Mouse (Mus musculus): ENCODE measurements around the gene Cd300lg.
A peak's percentile ranks its signal among the peaks of the same experiment; 100 is the strongest.

The Cd300lg gene

GRCm38 (mm10) chr11:102087081-102087751 lies 45.9 kb downstream of the Cd300lg start:
- Histone ChIP-seq H3K36me3 (ENCODE audit: control insufficient read depth, insufficient read depth, low read length, poor library complexity, severe bottlenecking) (no peaks in the 10 kb centered on the region), H3K27me3 (ENCODE audit: control insufficient read depth, insufficient read depth, low read length, poor library complexity, severe bottlenecking) (no peaks in the 10 kb centered on the region)
- DNase-seq (ENCODE audit: low read depth, low spot score) = peak; percentile 62

GRCm38 (mm10) chr11:102087931-102088898 lies 46.9 kb downstream of the Cd300lg start, which contains the start of gene Mpp2:
Gene Mpp2, minus strand, starts transcription at chr11:102088515.
- Histone ChIP-seq H3K36me3 (ENCODE audit: control insufficient read depth, insufficient read depth, low read length, poor library complexity, severe bottlenecking) (no peaks in the 10 kb centered on the region), H3K27me3 (ENCODE audit: control insufficient read depth, insufficient read depth, low read length, poor library complexity, severe bottlenecking) (no peaks in the 10 kb centered on the region)
- peak; percentile 4 for DNase-seq (ENCODE audit: low read depth, low spot score)

- DNase-seq (ENCODE audit: low read depth, low spot score) = peak; percentile 19
- Histone ChIP-seq H3K27me3 (ENCODE audit: control insufficient read depth, insufficient read depth, low read length, poor library complexity, severe bottlenecking) (no peaks in the 10 kb centered on the region), H3K36me3 (ENCODE audit: control insufficient read depth, insufficient read depth, low read length, poor library complexity, severe bottlenecking) (no peaks in the 10 kb centered on the region)
Observed at GRCm38 (mm10) chr11:102089088-102089808, 47.9 kb downstream of the Cd300lg start.

- Histone ChIP-seq H3K36me3 (ENCODE audit: control insufficient read depth, insufficient read depth, low read length, poor library complexity, severe bottlenecking) (no peaks in the 10 kb centered on the region), H3K27me3 (ENCODE audit: control insufficient read depth, insufficient read depth, low read length, poor library complexity, severe bottlenecking) (no peaks in the 10 kb centered on the region)
- no peak for DNase-seq (ENCODE audit: low read depth, low spot score)
Observed at GRCm38 (mm10) chr11:102095676-102096075, 54.4 kb downstream of the Cd300lg start.

GRCm38 (mm10) chr11:102096446-102096845 lies 55.1 kb downstream of the Cd300lg start:
- no peaks in the 10 kb centered on the region for H3K27me3 ChIP-seq (ENCODE audit: control insufficient read depth, insufficient read depth, low read length, poor library complexity, severe bottlenecking)

GRCm38 (mm10) chr11:102096887-102097391 lies 55.6 kb downstream of the Cd300lg start:
- Histone ChIP-seq H3K27me3 (ENCODE audit: control insufficient read depth, insufficient read depth, low read length, poor library complexity, severe bottlenecking) (no peaks in the 10 kb centered on the region), H3K36me3 (ENCODE audit: control insufficient read depth, insufficient read depth, low read length, poor library complexity, severe bottlenecking) (no peaks in the 10 kb centered on the region)
- peak; percentile 48 for DNase-seq (ENCODE audit: low read depth, low spot score)

More at GRCm38 (mm10) chr11:102096446-102096845, 55.1 kb downstream of the Cd300lg start:
- no peak for DNase-seq (ENCODE audit: low read depth, low spot score)
- H3K36me3 ChIP-seq (ENCODE audit: control insufficient read depth, insufficient read depth, low read length, poor library complexity, severe bottlenecking) = no peaks in the 10 kb centered on the region

GRCm38 (mm10) chr11:102101219-102101618 lies 59.9 kb downstream of the Cd300lg start, which contains the start of gene Ppy:
Gene Ppy, minus strand, starts transcription at chr11:102101319.
- no peak for DNase-seq (ENCODE audit: low read depth, low spot score)
- Histone ChIP-seq H3K27me3 (ENCODE audit: control insufficient read depth, insufficient read depth, low read length, poor library complexity, severe bottlenecking) (no peaks in the 10 kb centered on the region), H3K36me3 (ENCODE audit: control insufficient read depth, insufficient read depth, low read length, poor library complexity, severe bottlenecking) (no peaks in the 10 kb centered on the region)

- DNase-seq (ENCODE audit: low read depth, low spot score) = peak; percentile 63
- Histone ChIP-seq H3K36me3 (ENCODE audit: control insufficient read depth, insufficient read depth, low read length, poor library complexity, severe bottlenecking) (no peaks in the 10 kb centered on the region), H3K27me3 (ENCODE audit: control insufficient read depth, insufficient read depth, low read length, poor library complexity, severe bottlenecking) (no peaks in the 10 kb centered on the region)
Observed at GRCm38 (mm10) chr11:102102485-102103258, 61.4 kb downstream of the Cd300lg start.
